In the genomic region with DNA sequence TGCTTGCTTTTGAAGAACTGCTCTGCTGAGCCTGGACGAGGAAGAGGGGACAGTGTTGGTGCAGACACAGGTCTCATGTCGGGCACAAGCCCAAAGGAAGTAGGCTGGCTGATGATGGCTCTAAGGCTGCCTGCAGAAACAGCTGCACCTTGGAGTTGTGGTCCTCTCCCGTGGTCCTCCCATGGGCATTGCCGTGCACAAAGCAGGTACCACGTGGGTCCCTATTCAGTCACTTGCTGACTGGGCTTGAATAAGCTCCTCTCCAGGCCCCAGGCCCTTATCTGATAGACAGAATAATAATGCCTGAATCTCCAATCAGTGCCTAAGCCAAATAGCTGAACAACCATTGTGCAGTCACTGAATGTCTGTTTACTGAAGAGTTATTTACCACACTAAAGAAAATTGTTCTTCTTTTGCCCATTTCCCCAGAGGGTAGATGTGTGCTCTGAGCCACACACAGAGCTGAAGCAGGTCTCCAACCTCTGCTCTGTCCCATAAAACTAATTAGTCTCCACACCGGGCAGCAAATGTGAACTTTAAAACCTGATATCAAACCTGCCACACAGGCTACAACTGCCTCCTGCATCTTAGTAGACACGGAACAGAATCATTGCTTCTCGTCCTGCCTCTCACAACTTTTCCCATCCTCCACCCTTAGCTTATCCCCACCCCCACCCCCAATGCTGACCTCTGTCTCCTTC, we compare ENCODE assay signal across 21 mouse cellular contexts. TPM values are rescaled to one million over a fixed set of nuclear protein-coding genes. Genes with fewer than 3 reads are reported as not detected.
"Had no signal": no experiment of that assay in that cellular context is flagged by ENCODE, and none has a peak within 500 bp of the region (broad histone marks: within the 10 kb centered on the region; RNA-seq: fewer than 3 reads in every experiment).

No protein-coding gene starts in this region.

- ATAC-seq: liver, postnatal 0 days; midbrain, embryonic 16.5 days had no signal

- H3K4me3 ChIP-seq: layer of hippocampus, adult 2 months; limb, embryonic 12.5 days; liver, embryonic 13.5 days; lung, embryonic 15.5 days; megakaryocyte, embryonic 14.5 days; stomach, embryonic 15.5 days had no signal

- H3K4me2 ChIP-seq: limb, embryonic 12.5 days; liver, embryonic 13.5 days; lung, embryonic 15.5 days; stomach, embryonic 15.5 days had no signal

- DNase-seq: kidney, adult 9 months; kidney, postnatal 10 days; kidney, postnatal 4 days; liver; liver, embryonic 13.5 days; liver, postnatal 0 days; lung, postnatal 14 days; right cerebral cortex, adult 18-20 months; right cerebral cortex, postnatal 25 days; thymus, adult 18-20 months; thymus, postnatal 14 days had no signal

- H3K36me3 ChIP-seq: limb, embryonic 12.5 days; liver, embryonic 13.5 days; lung, embryonic 15.5 days; stomach, embryonic 15.5 days had no signal

- H3K27ac ChIP-seq: layer of hippocampus, adult 2 months; limb, embryonic 12.5 days; liver, embryonic 13.5 days; lung, embryonic 15.5 days; macrophage; stomach, embryonic 15.5 days had no signal

- H3K4me1 ChIP-seq: limb, embryonic 12.5 days; liver, embryonic 13.5 days; megakaryocyte, embryonic 14.5 days; stomach, embryonic 15.5 days had no signal

- H3K9me3 ChIP-seq: limb, embryonic 12.5 days; liver, embryonic 13.5 days; lung, embryonic 15.5 days; megakaryocyte, embryonic 14.5 days; stomach, embryonic 15.5 days had no signal

- H3K27me3 ChIP-seq: limb, embryonic 12.5 days; liver, embryonic 13.5 days; lung, embryonic 15.5 days; stomach, embryonic 15.5 days had no signal

- H3K9ac ChIP-seq: limb, embryonic 12.5 days; liver, embryonic 13.5 days; liver, postnatal 0 days; lung, embryonic 15.5 days; stomach, embryonic 15.5 days had no signal

RNA-seq across cellular contexts. Expression of a gene that starts 5.0 kb away (rescaled TPM):
- polyA plus RNA-seq: limb, embryonic 12.5 days; macrophage had no signal

RNA-seq across cellular contexts. Expression of a gene that starts 13.9 kb away (rescaled TPM):
- polyA plus RNA-seq: intestine, embryonic 14.5 days; limb, embryonic 12.5 days; liver, embryonic 13.5 days; macrophage; midbrain, embryonic 16.5 days; neural tube, embryonic 14.5 days; spleen, adult 2 months had no signal

RNA-seq across cellular contexts. Expression of a gene that starts 23.0 kb away (rescaled TPM):
- polyA plus RNA-seq: intestine, embryonic 14.5 days; liver, embryonic 13.5 days; lung, embryonic 15.5 days; macrophage; spleen, adult 2 months had no signal

RNA-seq across cellular contexts. Expression of a gene that starts 33.7 kb away (rescaled TPM):
- polyA plus RNA-seq: intestine, embryonic 14.5 days; limb, embryonic 12.5 days; liver, embryonic 13.5 days; liver, postnatal 0 days; lung, embryonic 15.5 days; macrophage; midbrain, embryonic 16.5 days; neural tube, embryonic 14.5 days; spleen, adult 2 months; stomach, embryonic 15.5 days had no signal
